Mouse (Mus musculus) forebrain, embryonic 15.5 days (tissue): Measurements from ENCODE around the gene Sbpl. TPM values are rescaled to one million over a fixed set of nuclear protein-coding genes. Genes with fewer than 3 reads are reported as not detected.
A peak's percentile ranks its signal among the peaks of the same experiment; 100 is the strongest.
"Not testable (repeated sequence)": the region's sequence is repeated elsewhere in the genome, so short reads cannot be mapped to it uniquely, and the experiment has no call there.

Experiments
- ATAC-seq: fragments of 200-750 bp; cut with Nextera tagmentation; replicated peaks from 2 replicates; pipeline ENCODE4 v1.8.0; 2017; ENCODE audit warnings: mild to moderate bottlenecking, moderate TSS enrichment, moderate library complexity
- H3K27ac ChIP-seq: fragments of 300-500 bp; sonication (generic); replicated peaks from 2 replicates; pipeline ENCODE4 v1.5.1; 2015; ENCODE audit warnings: mild to moderate bottlenecking, inconsistent platforms
- H3K27me3 ChIP-seq: fragments of 300-500 bp; sonication (generic); 2 replicates; pipeline ENCODE4 v1.6.1; 2015; ENCODE audit warnings: inconsistent platforms
- H3K36me3 ChIP-seq: fragments of 300-500 bp; sonication (generic); 2 replicates; pipeline ENCODE4 v1.6.1; 2015; ENCODE audit warnings: mild to moderate bottlenecking, inconsistent platforms
- H3K4me1 ChIP-seq: fragments of 300-500 bp; sonication (generic); 2 replicates; pipeline ENCODE4 v1.6.1; 2015; ENCODE audit warnings: inconsistent platforms
- H3K4me2 ChIP-seq: fragments of 300-500 bp; sonication (generic); replicated peaks from 2 replicates; pipeline ENCODE4 v1.6.1; 2015; ENCODE audit warnings: mild to moderate bottlenecking, inconsistent platforms
- H3K4me3 ChIP-seq: fragments of 300-500 bp; sonication (generic); 2 replicates; pipeline ENCODE4 v1.5.1; 2015; ENCODE audit warnings: mild to moderate bottlenecking, inconsistent platforms
- H3K9ac ChIP-seq: fragments of 300-500 bp; sonication (generic); replicated peaks from 2 replicates; pipeline ENCODE4 v1.6.1; 2015; ENCODE audit warnings: mild to moderate bottlenecking, inconsistent platforms
- H3K9me3 ChIP-seq: fragments of 300-500 bp; sonication (generic); 2 replicates; pipeline ENCODE4 v1.6.1; 2016; ENCODE audit warnings: inconsistent platforms
- WGBS: fragments of 180-500 bp; shearing (Covaris S2); methylation state at CpG from one replicate; pipeline ENCODE4 v1.1.7; 2015; ENCODE audit warnings: mixed read lengths; 5-methylcytosine and 5-hydroxymethylcytosine counted together
- polyA plus RNA-seq: library from polyadenylated mRNA; unstranded; fragments of >200 nt; fragmentation: Nextera tagmentation; extraction: Ambion mirVana; gene quantifications from 2 replicates; pipeline ENCODE4 v1.2.1, GENCODE M21; 2015

Sbpl gene
- polyA plus RNA-seq, 1 experiment from 2014 or later, result not detected

GRCm38 (mm10) chr17:23980297-23980909 is 25.3 kb upstream of the Sbpl start, which contains the start of gene Prss30:
Gene Prss30, minus strand, starts transcription at chr17:23980566.
- ATAC-seq, result no peak
- H3K36me3 ChIP-seq, result no peaks in the 10 kb centered on the region
- no peak within 1 kb of the TSS for H3K27ac ChIP-seq
- H3K4me3 ChIP-seq, result no peak within 1 kb of the TSS
- no peaks in the 10 kb centered on the region for H3K27me3 ChIP-seq
- H3K9ac ChIP-seq, result no peak within 1 kb of the TSS
- no peaks in the 10 kb centered on the region for H3K4me1 ChIP-seq
- no peaks in the 10 kb centered on the region for H3K9me3 ChIP-seq
- WGBS, result 84% methylated on average over 10 of the region's 10 CpGs
- no peak within 1 kb of the TSS for H3K4me2 ChIP-seq

- no peak overlapping the region for H3K4me2 ChIP-seq
- no peak overlapping the region for H3K27ac ChIP-seq
- no peak overlapping the region for H3K9ac ChIP-seq
- H3K36me3 ChIP-seq, result no peaks in the 10 kb centered on the region
- H3K4me3 ChIP-seq, result no peak overlapping the region
- H3K27me3 ChIP-seq, result no peaks in the 10 kb centered on the region
- 81% methylated on average over 3 of the region's 3 CpGs for WGBS
- no peaks in the 10 kb centered on the region for H3K4me1 ChIP-seq
- no peaks in the 10 kb centered on the region for H3K9me3 ChIP-seq
- ATAC-seq, result no peak
Measured at GRCm38 (mm10) chr17:23979471-23979870, 24.4 kb upstream of the Sbpl start.

GRCm38 (mm10) chr17:23976665-23977064 is 21.6 kb upstream of the Sbpl start:
- H3K4me3 ChIP-seq, result no peak overlapping the region
- no peaks in the 10 kb centered on the region for H3K4me1 ChIP-seq
- 79% methylated on average over 4 of the region's 4 CpGs for WGBS
- no peak for ATAC-seq
- H3K9ac ChIP-seq, result no peak overlapping the region
- H3K9me3 ChIP-seq, result no peaks in the 10 kb centered on the region
- H3K36me3 ChIP-seq, result no peaks in the 10 kb centered on the region
- no peak overlapping the region for H3K4me2 ChIP-seq
- H3K27me3 ChIP-seq, result no peaks in the 10 kb centered on the region
- H3K27ac ChIP-seq, result no peak overlapping the region

GRCm38 (mm10) chr17:23971315-23971714 is 16.2 kb upstream of the Sbpl start:
- H3K4me2 ChIP-seq, result no peak overlapping the region
- H3K4me3 ChIP-seq, result no peak overlapping the region
- no peak overlapping the region for H3K27ac ChIP-seq
- no peaks in the 10 kb centered on the region for H3K36me3 ChIP-seq
- ATAC-seq, result no peak
- WGBS, result 84% methylated on average over 9 of the region's 9 CpGs
- H3K9ac ChIP-seq, result no peak overlapping the region
- H3K9me3 ChIP-seq, result no peaks in the 10 kb centered on the region
- H3K27me3 ChIP-seq, result no peaks in the 10 kb centered on the region
- no peaks in the 10 kb centered on the region for H3K4me1 ChIP-seq

GRCm38 (mm10) chr17:23969231-23969630 is 14.2 kb upstream of the Sbpl start:
- ATAC-seq, result no peak
- Histone ChIP-seq H3K9me3 (no peaks in the 10 kb centered on the region), H3K4me1 (no peaks in the 10 kb centered on the region), H3K4me3 (no peak overlapping the region), H3K4me2 (no peak overlapping the region), H3K9ac (no peak overlapping the region), H3K27me3 (no peaks in the 10 kb centered on the region), H3K27ac (no peak overlapping the region), H3K36me3 (no peaks in the 10 kb centered on the region)
- 0% methylated on average over 1 of the region's 1 CpGs for WGBS

GRCm38 (mm10) chr17:23968780-23969179 is 13.7 kb upstream of the Sbpl start:
- H3K27me3 ChIP-seq, result no peaks in the 10 kb centered on the region
- ATAC-seq, result no peak
- WGBS, result 46% methylated on average over 2 of the region's 2 CpGs

GRCm38 (mm10) chr17:23966658-23967401 is 11.8 kb upstream of the Sbpl start:
- Histone ChIP-seq H3K27me3 (no peaks in the 10 kb centered on the region), H3K9ac (no peak overlapping the region), H3K4me3 (no peak overlapping the region), H3K4me1 (no peaks in the 10 kb centered on the region), H3K4me2 (no peak overlapping the region), H3K27ac (no peak overlapping the region), H3K36me3 (no peaks in the 10 kb centered on the region), H3K9me3 (no peaks in the 10 kb centered on the region)
- ATAC-seq, result no peak
- WGBS, result 89% methylated on average over 10 of the region's 10 CpGs

More at GRCm38 (mm10) chr17:23968780-23969179, 13.7 kb upstream of the Sbpl start:
- H3K4me1 ChIP-seq, result no peaks in the 10 kb centered on the region
- H3K36me3 ChIP-seq, result no peaks in the 10 kb centered on the region
- H3K9me3 ChIP-seq, result no peaks in the 10 kb centered on the region
- no peak overlapping the region for H3K27ac ChIP-seq
- H3K4me2 ChIP-seq, result no peak overlapping the region
- no peak overlapping the region for H3K9ac ChIP-seq
- no peak overlapping the region for H3K4me3 ChIP-seq

- WGBS, result 26% methylated on average over 6 of the region's 6 CpGs
- ATAC-seq, result no peak
- no peaks in the 10 kb centered on the region for H3K4me1 ChIP-seq
Measured at GRCm38 (mm10) chr17:23965805-23966425, 10.8 kb upstream of the Sbpl start.

GRCm38 (mm10) chr17:23961573-23962122 is 6.6 kb upstream of the Sbpl start:
- no peak for ATAC-seq
- Histone ChIP-seq H3K4me3 (no peak overlapping the region), H3K9me3 (no peaks in the 10 kb centered on the region), H3K4me2 (no peak overlapping the region), H3K36me3 (no peaks in the 10 kb centered on the region), H3K27me3 (no peaks in the 10 kb centered on the region), H3K9ac (no peak overlapping the region), H3K27ac (no peak overlapping the region), H3K4me1 (no peaks in the 10 kb centered on the region)
- WGBS, result 20% methylated on average over 4 of the region's 4 CpGs

More at GRCm38 (mm10) chr17:23965805-23966425, 10.8 kb upstream of the Sbpl start:
- Histone ChIP-seq H3K36me3 (no peaks in the 10 kb centered on the region), H3K9me3 (no peaks in the 10 kb centered on the region), H3K27me3 (no peaks in the 10 kb centered on the region), H3K27ac (no peak overlapping the region), H3K4me2 (no peak overlapping the region), H3K4me3 (no peak overlapping the region), H3K9ac (no peak overlapping the region)

- H3K36me3 ChIP-seq, result no peaks in the 10 kb centered on the region
- H3K27ac ChIP-seq, result no peak overlapping the region
- ATAC-seq, result peak; percentile 87
- H3K4me3 ChIP-seq, result no peak overlapping the region
- H3K27me3 ChIP-seq, result no peaks in the 10 kb centered on the region
- H3K9ac ChIP-seq, result no peak overlapping the region
- H3K9me3 ChIP-seq, result no peaks in the 10 kb centered on the region
- H3K4me1 ChIP-seq, result no peaks in the 10 kb centered on the region
- no peak overlapping the region for H3K4me2 ChIP-seq
- WGBS, result 41% methylated on average over 3 of the region's 3 CpGs
Measured at GRCm38 (mm10) chr17:23960084-23960738, 5.1 kb upstream of the Sbpl start.

- WGBS, result 77% methylated on average over 4 of the region's 4 CpGs
Measured at GRCm38 (mm10) chr17:23950828-23951227, 4.2 kb downstream of the Sbpl start.

GRCm38 (mm10) chr17:23949068-23949467 is 6.0 kb downstream of the Sbpl start:
- H3K4me3 ChIP-seq, result no peak overlapping the region
- no peaks in the 10 kb centered on the region for H3K36me3 ChIP-seq
- no peak overlapping the region for H3K4me2 ChIP-seq
- WGBS, result 82% methylated on average over 2 of the region's 2 CpGs
- no peak overlapping the region for H3K27ac ChIP-seq
- H3K9me3 ChIP-seq, result no peaks in the 10 kb centered on the region
- H3K4me1 ChIP-seq, result no peaks in the 10 kb centered on the region
- no peaks in the 10 kb centered on the region for H3K27me3 ChIP-seq
- H3K9ac ChIP-seq, result no peak overlapping the region
- no peak for ATAC-seq

More at GRCm38 (mm10) chr17:23950828-23951227, 4.2 kb downstream of the Sbpl start:
- not testable (repeated sequence) for H3K27me3 ChIP-seq, H3K4me2 ChIP-seq, H3K9me3 ChIP-seq, ATAC-seq, H3K4me1 ChIP-seq, H3K36me3 ChIP-seq, H3K27ac ChIP-seq, H3K9ac ChIP-seq, H3K4me3 ChIP-seq
